Mouse (Mus musculus): ENCODE measurements around the gene Rpl18a.

- TF ChIP-seq CTCF (IDR thresholded peaks at IDR 0.05; ENCODE audit: insufficient read depth, low read length) (no peak), POLR2A (IDR thresholded peaks at IDR 0.05; ENCODE audit: borderline replicate concordance, extremely low read depth, low read depth, low read length) (no peak)
These were observed 13.0 kb downstream of the Rpl18a start for GRCm38 (mm10) chr8:70884186-70884585.

Data from lung, adult 2 months (tissue).